ENCODE assay signal across 31 mouse cellular contexts in genomic region chr2:52530521-52530920, GRCm38 (mm10).
"Had no signal": no experiment of that assay in that cellular context is flagged by ENCODE, and none has a peak within 500 bp of the region (broad histone marks: within the 10 kb centered on the region; RNA-seq: fewer than 3 reads in every experiment).

No protein-coding gene starts in this region.

- H3K36me3 ChIP-seq: limb, embryonic 10.5 days; limb, embryonic 12.5 days; limb, embryonic 13.5 days; limb, embryonic 15.5 days; liver, embryonic 12.5 days; liver, embryonic 13.5 days; liver, embryonic 15.5 days; lung, embryonic 15.5 days; midbrain, embryonic 10.5 days; midbrain, embryonic 12.5 days; midbrain, embryonic 13.5 days; midbrain, embryonic 15.5 days had no signal

- H3K4me2 ChIP-seq: limb, embryonic 12.5 days; limb, embryonic 13.5 days; limb, embryonic 15.5 days; liver, embryonic 11.5 days; liver, embryonic 12.5 days; liver, embryonic 13.5 days; liver, embryonic 15.5 days; lung, embryonic 14.5 days; lung, embryonic 15.5 days; midbrain, embryonic 11.5 days; midbrain, embryonic 12.5 days; midbrain, embryonic 13.5 days; midbrain, embryonic 15.5 days had no signal

- H3K4me3 ChIP-seq: limb, embryonic 10.5 days; limb, embryonic 12.5 days; limb, embryonic 13.5 days; limb, embryonic 15.5 days; liver, embryonic 12.5 days; liver, embryonic 13.5 days; liver, embryonic 15.5 days; lung, embryonic 15.5 days; megakaryocyte, embryonic 14.5 days; midbrain, embryonic 10.5 days; midbrain, embryonic 12.5 days; midbrain, embryonic 13.5 days; midbrain, embryonic 15.5 days; myocyte had no signal

- H3K9me3 ChIP-seq: limb, embryonic 10.5 days; limb, embryonic 12.5 days; limb, embryonic 13.5 days; limb, embryonic 15.5 days; liver, embryonic 12.5 days; liver, embryonic 13.5 days; liver, embryonic 15.5 days; lung, embryonic 15.5 days; megakaryocyte, embryonic 14.5 days; midbrain, embryonic 10.5 days; midbrain, embryonic 12.5 days; midbrain, embryonic 13.5 days; midbrain, embryonic 15.5 days had no signal

- H3K4me1 ChIP-seq: limb, embryonic 12.5 days; limb, embryonic 13.5 days; limb, embryonic 15.5 days; liver, embryonic 15.5 days; lung, embryonic 15.5 days; midbrain, embryonic 10.5 days; midbrain, embryonic 12.5 days; midbrain, embryonic 13.5 days; midbrain, embryonic 15.5 days had no signal

- H3K27ac ChIP-seq: limb, embryonic 10.5 days; limb, embryonic 12.5 days; limb, embryonic 13.5 days; limb, embryonic 15.5 days; liver, embryonic 12.5 days; liver, embryonic 13.5 days; liver, embryonic 14.5 days; liver, embryonic 15.5 days; lung, embryonic 15.5 days; macrophage; midbrain, embryonic 10.5 days; midbrain, embryonic 12.5 days; midbrain, embryonic 13.5 days; midbrain, embryonic 15.5 days had no signal

- DNase-seq: left cerebral cortex, postnatal 4 days; liver; liver, embryonic 13.5 days; liver, postnatal 0 days; lung, adult 18-20 months; lung, adult 2 months; lung, embryonic 14.5 days; lung, postnatal 10 days; lung, postnatal 14 days; lung, postnatal 36 days; lung, postnatal 4 days; midbrain, embryonic 14.5 days had no signal

- H3K9ac ChIP-seq: limb, embryonic 12.5 days; limb, embryonic 13.5 days; limb, embryonic 15.5 days; liver, embryonic 12.5 days; liver, embryonic 13.5 days; liver, embryonic 14.5 days; liver, embryonic 15.5 days; liver, postnatal 0 days; lung, embryonic 14.5 days; lung, embryonic 15.5 days; midbrain, embryonic 12.5 days; midbrain, embryonic 13.5 days; midbrain, embryonic 15.5 days had no signal

- H3K27me3 ChIP-seq: limb, embryonic 12.5 days; limb, embryonic 13.5 days; limb, embryonic 15.5 days; liver, embryonic 12.5 days; liver, embryonic 13.5 days; liver, embryonic 15.5 days; lung, embryonic 15.5 days; midbrain, embryonic 12.5 days; midbrain, embryonic 13.5 days; midbrain, embryonic 15.5 days had no signal

- ATAC-seq: liver, embryonic 12.5 days; liver, postnatal 0 days; lung, postnatal 0 days; midbrain, embryonic 13.5 days; midbrain, embryonic 15.5 days; midbrain, embryonic 16.5 days had no signal
